Mouse (Mus musculus): ENCODE measurements around the gene Csnk2a1. TPM values are rescaled to one million over a fixed set of nuclear protein-coding genes. Genes with fewer than 3 reads are reported as not detected.

The Csnk2a1 gene
- polyA plus RNA-seq, 1 experiment, result 14.9 TPM

DNA sequence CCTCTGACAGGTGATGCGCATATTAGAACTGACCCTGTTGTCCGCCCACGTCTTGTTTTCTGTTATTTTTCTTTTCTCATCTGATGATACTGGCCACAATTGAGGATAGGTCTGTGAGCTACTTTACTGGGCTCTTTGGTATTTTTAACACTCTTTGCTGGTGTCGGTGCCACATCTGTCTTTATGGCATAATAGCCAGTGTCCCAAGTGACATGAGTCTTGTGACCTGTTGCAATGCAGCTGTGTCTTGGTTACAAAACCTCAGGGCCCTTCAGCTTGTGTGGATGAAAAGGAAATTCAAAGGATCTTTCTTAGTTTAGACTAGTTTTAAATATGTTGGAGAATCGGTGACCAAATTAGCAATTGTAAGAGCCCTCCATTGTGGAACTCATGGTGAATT lies 67.9 kb downstream of the Csnk2a1 start:
- no peak for TF ChIP-seq GATA1 (IDR thresholded peaks at IDR 0.05; ENCODE audit: low read length)

DNA sequence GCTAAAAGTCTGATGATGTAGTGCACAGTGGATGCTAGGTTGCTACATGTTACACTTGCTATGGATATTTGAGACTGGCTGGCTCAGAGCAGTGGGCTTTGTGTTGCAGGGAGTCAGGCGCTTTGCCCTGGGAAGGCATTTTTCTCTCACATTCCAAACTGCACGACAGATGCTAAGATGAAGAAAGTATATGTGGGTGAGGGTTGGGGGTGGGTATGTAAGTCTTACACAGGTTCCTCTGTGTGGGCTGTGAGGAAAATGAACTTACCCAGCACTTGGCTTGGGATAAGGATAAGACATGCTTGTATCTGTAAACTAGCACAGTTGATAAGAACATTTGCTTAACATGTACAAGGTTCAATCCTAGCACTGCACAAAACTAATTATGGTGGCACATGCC lies 76.2 kb downstream of the Csnk2a1 start:
- TF ChIP-seq GATA1 (IDR thresholded peaks at IDR 0.05; ENCODE audit: low read length), result no peak

DNA sequence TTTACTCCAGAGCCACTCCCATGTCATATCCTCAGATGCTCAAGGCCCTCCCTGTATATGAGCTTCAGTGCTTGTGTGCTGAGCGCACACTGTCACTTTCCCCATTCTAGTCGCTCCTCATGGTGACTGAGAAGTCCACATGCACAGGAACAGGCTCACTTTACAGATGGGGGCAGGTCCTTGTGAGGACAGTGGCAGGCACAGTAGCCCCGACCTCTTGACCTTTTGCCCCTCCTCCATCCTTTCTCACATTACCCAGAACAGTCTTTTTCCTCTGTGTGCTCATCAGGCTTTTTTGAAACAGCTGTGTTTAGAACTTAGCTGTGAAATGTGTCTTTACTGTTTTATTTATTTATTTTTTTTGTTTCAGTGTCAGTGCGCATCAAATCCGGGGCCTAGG lies 77.1 kb downstream of the Csnk2a1 start:
- TF ChIP-seq GATA1 (IDR thresholded peaks at IDR 0.05; ENCODE audit: low read length), result no peak

DNA sequence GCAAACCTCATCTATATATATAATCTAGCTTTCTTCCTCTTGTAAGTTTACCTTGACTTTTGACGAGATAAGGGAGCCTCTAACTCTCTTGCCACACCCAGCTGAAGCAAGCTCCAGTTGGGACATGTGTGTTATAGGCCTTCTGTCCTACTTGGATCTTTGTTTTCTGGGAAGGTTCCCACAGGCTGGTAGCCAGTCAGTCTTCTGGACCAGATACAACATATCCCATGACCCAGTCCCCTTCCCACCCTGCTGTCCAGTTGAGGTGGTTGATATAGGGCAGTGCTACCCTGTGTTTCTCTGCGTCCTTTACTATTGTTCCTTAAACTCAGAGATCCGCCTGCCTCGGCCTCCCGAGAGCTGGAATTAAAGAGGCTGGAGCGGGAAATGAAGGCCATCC lies 78.8 kb downstream of the Csnk2a1 start:
- TF ChIP-seq GATA1 (IDR thresholded peaks at IDR 0.05; ENCODE audit: low read length), result no peak

DNA sequence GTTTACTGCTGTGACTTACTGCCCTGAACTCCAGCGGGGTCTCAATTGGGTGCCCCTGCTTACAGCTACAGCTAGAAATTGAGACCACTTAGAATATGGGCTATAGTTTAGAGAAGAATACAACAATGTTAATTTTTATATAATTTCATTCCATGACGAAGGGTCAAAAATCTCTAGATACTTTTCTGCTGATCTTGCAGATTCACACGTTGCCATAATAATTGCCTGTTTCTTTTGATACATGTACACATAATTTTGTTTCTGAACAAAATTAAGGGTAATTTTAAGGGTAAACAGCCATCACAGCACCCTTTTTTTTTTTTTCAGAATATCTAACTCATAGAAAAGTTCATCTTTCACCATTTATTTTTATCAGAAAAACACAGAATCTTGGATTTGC lies 80.5 kb downstream of the Csnk2a1 start:
- TF ChIP-seq GATA1 (IDR thresholded peaks at IDR 0.05; ENCODE audit: low read length), result no peak

DNA sequence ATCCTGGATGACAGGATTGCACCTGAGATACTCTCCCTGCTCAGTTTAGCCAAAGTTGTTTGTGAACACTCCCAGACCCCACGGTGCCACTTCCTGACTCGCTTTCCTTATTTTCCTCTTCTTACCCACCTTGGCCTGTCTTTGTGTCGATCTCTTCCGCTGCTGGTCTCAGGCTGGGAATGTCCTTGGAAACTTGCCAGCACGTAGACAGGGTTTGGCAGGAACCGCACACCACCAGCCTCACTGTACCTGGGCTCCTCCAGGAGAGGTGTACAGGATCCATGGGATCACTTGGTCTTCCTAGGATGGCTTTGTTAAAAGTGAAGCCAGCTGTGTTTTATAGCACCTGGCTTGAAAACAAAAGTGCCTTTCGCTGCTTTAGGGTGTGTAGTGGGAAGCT lies 86.4 kb downstream of the Csnk2a1 start:
- TF ChIP-seq GATA1 (IDR thresholded peaks at IDR 0.05; ENCODE audit: low read length), result no peak

DNA sequence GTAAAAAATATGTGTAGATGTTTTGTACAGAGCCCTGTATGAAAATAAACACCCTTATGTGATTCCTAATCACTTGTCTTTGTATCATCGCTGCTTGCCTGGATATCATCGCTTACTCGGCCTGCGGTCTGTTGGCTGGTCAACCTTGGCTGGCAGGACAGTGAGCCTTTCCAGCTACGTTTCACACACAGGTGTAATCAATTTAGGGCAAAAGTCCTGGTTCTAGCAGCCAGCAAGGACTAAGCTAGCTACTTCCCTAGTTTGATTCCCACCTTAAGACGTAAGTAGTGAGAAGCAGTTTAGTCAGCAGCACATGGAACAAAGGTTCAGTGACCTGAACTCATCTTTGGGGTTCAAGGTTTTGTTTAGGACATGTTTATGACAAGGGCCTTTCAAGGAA lies 87.3 kb downstream of the Csnk2a1 start:
- TF ChIP-seq GATA1 (IDR thresholded peaks at IDR 0.05; ENCODE audit: low read length), result no peak

DNA sequence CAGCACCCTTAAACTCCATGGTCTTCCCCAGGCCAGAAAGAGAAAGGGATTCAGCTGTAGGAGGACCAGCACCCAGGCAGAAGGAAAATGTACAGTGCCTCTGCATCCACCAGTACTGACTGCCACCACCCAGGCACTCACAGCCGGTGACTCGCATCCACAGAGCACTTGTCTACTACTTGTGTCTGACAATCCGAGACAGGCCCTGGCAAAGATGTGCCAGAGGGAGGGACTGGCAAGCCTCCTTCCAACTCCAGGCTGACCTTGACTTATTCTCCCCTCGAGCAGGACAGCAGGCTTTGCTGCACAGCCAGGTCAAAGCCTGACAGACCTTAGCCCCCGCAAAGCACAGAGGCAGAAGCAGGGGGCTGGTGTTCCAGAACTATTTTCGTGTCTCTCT lies 90.4 kb downstream of the Csnk2a1 start:
- no peak for TF ChIP-seq GATA1 (IDR thresholded peaks at IDR 0.05; ENCODE audit: low read length)

DNA sequence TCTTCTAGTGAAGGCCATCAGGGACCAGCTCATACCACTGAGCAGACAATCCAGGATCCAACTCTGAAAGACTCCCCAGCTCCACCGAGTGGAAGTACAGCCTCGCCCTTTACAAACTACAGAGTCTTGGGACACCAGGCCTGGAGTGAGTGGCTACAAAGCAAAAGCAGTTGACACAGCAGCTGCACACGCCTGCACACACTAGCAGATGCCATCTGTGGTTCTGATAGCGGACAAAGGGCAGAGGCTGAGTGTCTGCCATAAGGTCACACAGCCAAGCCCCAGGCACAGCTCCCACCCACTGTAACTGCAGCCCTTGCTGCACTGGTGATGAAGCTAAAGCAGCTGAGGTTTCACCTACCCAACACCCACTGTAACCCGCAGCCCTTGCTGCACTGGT lies 94.9 kb downstream of the Csnk2a1 start:
- no peak for TF ChIP-seq GATA1 (IDR thresholded peaks at IDR 0.05; ENCODE audit: low read length)

DNA sequence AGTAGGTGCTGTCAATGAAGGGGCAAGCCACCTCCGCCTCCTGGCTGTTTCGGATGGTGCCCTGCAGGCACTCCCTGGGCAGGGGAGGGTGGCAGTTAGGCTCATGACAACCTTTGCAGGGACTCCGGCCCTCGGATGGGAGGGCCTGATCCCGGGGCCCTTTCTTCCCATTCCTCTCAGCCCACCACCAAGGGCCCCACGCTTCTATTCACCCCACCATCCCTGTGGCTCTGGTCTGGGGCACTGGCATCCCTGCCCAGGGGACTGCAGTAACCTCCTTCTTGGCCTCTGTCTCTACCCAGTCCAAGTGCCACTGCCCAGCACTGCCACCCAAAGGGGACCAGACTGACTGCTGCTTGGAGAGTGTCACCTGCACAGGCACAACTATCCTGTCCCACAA lies 95.6 kb downstream of the Csnk2a1 start:
- no peak for TF ChIP-seq GATA1 (IDR thresholded peaks at IDR 0.05; ENCODE audit: low read length)

DNA sequence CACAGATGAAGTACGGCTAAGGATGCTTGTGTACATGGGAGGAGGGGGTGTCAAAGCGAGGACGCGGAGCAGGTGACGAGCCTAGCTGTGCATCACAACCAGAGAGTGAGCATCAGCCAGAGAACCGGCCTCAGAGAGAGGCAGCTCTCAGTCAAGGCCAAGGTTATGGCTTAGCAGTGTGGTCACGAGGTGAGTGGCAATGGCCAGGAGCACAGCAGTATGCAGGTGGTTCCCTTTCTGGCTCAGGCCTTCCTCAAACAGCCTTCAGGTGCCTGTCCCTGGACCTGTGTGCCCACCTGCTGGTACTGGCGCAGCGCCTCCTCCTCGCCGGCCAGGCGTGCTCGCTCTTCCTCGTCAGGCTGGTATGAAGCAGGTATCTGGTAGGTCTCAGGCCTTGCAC lies 97.3 kb downstream of the Csnk2a1 start:
- no peak for TF ChIP-seq GATA1 (IDR thresholded peaks at IDR 0.05; ENCODE audit: low read length)

DNA sequence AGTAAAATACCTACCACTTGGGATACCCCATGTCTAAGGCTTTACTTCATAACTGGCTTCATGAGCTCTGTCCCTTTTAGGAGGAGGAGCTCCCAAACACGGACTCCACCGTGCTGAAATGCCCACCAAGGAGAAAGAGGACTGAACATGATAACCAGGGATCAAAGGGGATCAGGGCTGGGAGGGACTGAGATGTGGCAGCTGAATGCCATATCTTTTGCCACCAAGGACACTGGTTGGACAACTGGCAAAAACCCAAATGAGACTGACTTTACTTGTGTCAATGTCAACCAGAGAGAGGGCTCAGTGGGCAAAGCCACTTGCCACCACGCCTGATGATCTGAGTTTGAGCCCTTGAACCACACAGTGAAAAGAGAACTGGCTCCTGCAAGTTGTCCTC lies 98.2 kb downstream of the Csnk2a1 start:
- TF ChIP-seq GATA1 (IDR thresholded peaks at IDR 0.05; ENCODE audit: low read length), result no peak

DNA sequence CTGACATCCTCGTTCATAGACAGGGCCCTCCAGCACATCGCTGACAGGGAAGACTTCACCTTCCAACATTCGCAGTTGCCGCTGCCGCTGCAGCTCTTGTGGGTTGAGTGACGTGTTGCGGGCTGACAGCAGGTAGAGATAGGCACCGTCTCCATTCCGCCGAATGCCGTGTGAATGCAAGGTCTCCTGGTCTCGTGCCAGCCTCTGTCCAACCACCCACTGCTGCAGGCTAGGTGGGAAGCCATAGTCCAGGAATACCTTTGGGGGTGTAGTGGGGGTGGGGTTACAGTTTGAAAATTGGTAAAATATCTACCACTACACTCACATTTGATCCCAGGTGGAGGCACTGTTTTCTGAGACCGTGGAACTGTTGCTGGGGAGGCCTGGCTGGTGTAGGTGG lies 99.5 kb downstream of the Csnk2a1 start:
- TF ChIP-seq GATA1 (IDR thresholded peaks at IDR 0.05; ENCODE audit: low read length), result no peak

DNA sequence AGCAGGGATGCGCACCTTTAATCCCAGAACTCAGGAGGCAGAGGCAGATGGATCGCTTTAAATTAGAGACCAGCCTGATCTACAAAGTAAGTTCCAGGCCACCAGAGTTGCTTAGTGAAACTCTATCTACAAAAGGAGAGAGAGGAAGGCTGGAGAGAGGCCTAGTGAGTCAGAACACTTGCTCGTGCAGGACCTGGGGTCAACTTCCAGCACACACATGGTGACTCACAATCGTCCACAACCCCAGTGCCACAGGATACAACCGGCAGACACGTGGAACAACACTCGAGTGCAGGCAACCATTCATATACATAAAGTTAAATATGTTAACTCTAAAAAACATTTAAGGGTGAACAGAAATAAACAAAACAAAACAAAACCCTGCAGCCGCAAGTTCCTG lies 100.0 kb downstream of the Csnk2a1 start:
- no peak for TF ChIP-seq GATA1 (IDR thresholded peaks at IDR 0.05; ENCODE audit: low read length)

DNA sequence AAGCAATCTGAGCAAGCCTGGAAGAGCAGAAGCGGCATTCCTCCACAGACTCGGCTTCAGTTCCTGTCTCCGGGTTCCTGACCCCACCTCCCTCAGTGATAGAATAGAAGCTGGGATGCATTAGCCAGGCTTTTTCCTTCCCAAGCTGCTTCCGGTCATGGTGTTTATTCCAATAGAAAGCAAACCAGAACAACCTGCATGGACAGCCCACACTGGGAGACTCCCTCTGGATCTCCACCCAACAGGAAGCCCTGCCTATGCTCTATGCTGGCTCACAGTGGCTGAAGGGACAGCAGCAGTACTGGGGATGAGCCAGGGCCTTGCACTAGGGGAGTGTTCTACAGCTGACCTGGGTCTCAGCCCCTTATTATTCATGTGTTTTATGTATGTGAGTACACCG lies 101.3 kb downstream of the Csnk2a1 start:
- no peak for TF ChIP-seq GATA1 (IDR thresholded peaks at IDR 0.05; ENCODE audit: low read length)

DNA sequence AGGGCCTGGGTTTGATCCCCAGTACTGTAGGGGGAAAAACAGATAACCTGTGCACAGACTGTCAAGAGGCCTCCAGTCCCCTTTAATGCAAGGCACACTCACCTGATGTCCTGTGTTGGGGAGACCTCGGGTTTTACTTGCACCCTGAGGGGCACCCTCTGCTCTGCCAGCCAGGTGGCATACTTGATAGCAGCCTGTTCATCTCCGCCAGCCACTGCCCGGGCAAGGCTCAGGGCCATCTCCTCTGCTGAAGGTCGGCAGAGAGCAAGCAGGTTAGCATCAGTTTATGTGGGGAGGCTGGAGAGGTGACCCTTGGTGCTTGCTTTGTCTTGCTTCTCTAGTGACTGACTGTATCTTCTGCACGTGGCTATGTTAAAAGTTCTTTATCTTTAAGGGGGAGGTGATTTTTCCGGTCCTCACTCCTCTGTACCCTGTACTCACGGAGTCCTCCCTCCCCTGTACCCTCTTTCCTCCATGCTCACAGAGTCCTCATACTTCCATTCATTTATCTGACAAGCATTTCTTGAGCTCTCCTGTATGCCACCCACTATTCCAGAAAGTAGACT lies 104.3 kb downstream of the Csnk2a1 start:
- TF ChIP-seq GATA1 (IDR thresholded peaks at IDR 0.05; ENCODE audit: low read length), result no peak

Other genes starting within 250 kb of the Csnk2a1 start
- gene Fam110a, start 246.6 kb upstream of the Csnk2a1 start, polyA plus RNA-seq (2012), result 21.4 and 22.6 TPM in 2 replicates
- not detected in 2 replicates for gene Slc52a3, start 230.3 kb upstream of the Csnk2a1 start, polyA plus RNA-seq (2012)
- gene Scrt2, start 145.3 kb upstream of the Csnk2a1 start, polyA plus RNA-seq (2012), result not detected in 2 replicates
- gene Srxn1, start 121.3 kb upstream of the Csnk2a1 start, polyA plus RNA-seq (2012), result 16.3 and 25.2 TPM in 2 replicates
- not detected in 2 replicates for gene Tcf15, start 83.3 kb upstream of the Csnk2a1 start, polyA plus RNA-seq (2012)
- 15.5 and 17.7 TPM in 2 replicates for gene Tbc1d20, start 67.0 kb downstream of the Csnk2a1 start, polyA plus RNA-seq (2012)
- gene Rbck1, start 105.8 kb downstream of the Csnk2a1 start, polyA plus RNA-seq (2012), result 246 and 263 TPM in 2 replicates
- gene Trib3, start 117.2 kb downstream of the Csnk2a1 start, polyA plus RNA-seq (2012), result 31.8 and 47.3 TPM in 2 replicates
- not detected in 2 replicates for gene Nrsn2, start 149.8 kb downstream of the Csnk2a1 start, polyA plus RNA-seq (2012)
- 55.7 and 57.5 TPM in 2 replicates for gene Sox12, start 171.2 kb downstream of the Csnk2a1 start, polyA plus RNA-seq (2012)
- gene Zcchc3, start 188.2 kb downstream of the Csnk2a1 start, polyA plus RNA-seq (2012), result 23.4 and 24.1 TPM in 2 replicates
- gene 6820408C15Rik, start 188.7 kb downstream of the Csnk2a1 start, polyA plus RNA-seq (2012), result 0.06 and 0.08 TPM in 2 replicates
- gene Defb23, start 237.8 kb downstream of the Csnk2a1 start, polyA plus RNA-seq (2012), result not detected in 2 replicates